Mouse (Mus musculus) Muller cell, postnatal 12 days (primary cell): ENCODE measurements around the gene Alkbh7.

Experiments
- DNase-seq: peaks from one replicate; pipeline ENCODE4 v3.0.0-alpha.2; 2015; ENCODE audit errors: inconsistent ontology term

Gene Alkbh7

DNA sequence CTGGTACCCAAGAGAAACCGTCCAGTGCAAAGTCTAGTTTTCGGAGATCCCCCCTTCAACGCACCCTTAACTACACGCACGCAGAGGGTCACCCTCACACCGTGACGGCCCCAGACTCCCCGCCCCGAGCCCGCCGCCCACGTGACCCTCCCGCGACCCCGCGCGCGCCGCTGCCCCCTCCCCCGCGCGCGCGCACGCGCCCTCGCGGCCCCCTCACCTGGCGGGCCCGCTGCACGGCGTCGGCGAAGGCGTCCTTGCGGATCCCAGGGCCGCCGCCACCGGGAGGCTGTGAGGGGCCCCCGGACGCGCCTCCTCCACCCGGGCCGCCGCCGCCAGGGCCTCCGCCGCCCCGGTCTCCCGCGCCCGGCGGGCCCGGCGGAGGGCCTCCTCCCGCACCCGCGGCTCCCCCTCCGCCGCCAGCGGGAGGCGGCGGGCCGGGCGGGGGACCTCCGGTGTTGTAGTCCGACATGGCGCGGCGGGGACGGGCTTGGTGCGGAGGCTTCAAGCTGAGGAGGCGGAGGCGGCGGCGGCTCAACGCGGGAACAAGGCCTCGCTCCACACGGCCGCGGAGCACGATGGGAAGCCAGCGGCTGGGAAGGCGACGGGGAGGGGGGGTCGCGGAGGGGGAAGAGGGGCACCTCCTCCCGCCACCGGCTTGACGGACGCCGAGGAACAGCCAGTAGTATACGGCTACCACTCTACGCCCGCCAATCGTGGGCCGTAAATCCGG lies 34.0 kb downstream of the Alkbh7 start, which contains the start of gene Khsrp:
TSS of gene Khsrp (minus strand) at position 592 of the 730 bp plus-strand sequence.
- peak; percentile 52 for DNase-seq

DNA sequence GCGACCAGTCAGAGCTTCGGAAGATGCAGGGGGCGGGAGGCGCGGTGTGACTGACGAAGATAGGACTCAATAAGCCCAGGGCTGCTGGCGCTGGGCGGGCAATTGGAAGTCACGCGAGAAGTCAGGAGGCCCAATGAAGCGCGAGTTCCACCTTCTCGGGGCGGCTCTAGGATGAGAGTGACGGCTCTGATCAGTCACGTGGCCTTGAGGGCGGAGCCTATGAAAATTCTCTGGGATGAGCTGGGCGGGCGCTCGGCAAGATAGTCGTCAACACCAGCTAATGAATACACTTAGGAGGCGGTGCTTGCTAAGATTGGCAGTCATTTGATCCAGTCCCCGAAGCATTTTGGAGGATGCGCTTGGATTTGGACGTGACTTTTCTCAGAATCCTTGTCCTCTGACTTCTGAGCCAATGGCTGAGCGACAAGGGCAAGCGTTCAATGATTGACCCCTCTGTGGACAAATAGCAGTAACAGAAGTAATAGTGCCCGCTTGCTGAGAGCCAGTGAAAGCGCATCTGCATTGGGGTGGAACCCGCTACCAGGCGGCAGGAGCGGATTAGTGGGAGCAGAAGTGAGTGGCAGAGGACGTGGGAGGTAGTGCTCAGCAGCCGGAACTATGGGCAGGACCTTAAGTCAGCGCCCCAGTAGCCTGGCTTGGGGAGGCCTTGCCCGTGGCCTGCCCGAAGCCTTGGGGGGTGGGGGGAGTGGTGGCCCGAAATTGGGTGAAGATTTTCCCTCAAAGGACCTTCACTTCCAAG lies 34.7 kb downstream of the Alkbh7 start:
- DNase-seq = peak; percentile 100

DNA sequence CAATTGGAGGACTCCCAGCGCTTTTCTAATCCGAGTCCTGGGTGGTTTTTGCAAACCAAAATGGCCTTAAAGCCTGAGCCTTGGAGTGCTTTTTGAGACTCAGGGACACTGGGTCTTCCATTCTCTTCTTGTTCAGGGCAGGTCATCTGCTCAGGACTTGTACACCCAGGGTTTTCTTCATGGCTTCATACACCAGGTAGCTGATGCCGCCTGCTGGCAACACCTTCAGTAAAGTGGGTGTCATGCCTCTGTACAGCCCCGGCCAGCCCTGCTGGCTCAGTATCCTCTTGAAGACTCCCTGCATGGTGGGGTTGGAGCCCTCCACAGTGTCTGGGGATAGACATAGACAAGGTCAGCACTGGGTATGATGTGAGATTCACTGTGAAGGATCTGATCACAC lies 35.7 kb downstream of the Alkbh7 start:
- DNase-seq = no peak

DNA sequence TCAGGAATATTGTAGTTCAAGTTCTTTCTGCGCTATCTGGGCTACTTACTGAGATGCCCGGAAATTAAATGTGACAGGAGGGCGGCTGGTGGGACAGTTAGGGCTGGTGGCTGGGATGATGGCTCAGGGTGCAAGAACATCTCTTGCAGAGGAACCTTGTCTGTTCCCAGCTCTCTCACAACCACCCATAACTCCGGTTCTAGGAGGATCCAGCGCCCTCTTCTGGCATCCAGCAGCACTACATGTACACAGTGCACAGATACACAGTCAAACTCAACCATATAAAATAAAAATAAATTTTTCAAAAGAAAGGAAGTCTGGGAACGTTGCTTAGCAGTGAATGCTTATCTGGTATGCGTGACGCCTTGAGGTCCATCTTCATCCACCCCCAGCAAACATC lies 41.8 kb downstream of the Alkbh7 start:
- no peak for DNase-seq

DNA sequence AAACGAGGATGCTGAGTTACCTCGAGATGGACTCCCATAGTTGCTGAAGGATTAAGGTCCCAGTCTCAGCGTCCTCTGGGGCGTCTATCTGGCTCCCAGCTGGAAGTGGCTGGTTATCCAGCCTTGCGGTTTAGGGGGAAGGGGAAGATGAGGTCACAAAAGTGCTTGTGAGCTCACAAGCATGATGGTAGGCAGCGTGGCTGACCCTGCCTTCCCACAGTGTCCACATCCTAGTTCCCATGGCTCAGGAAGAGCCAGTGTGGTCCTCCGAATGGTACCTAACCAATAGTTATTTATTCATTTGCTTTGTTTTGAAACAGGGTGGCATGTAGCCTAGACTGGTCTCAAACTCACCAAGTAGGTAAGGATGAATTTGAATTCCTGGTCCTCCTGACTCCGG lies 44.4 kb downstream of the Alkbh7 start, which contains the start of gene Slc25a41:
TSS of gene Slc25a41 (minus strand) at position 101 of the 400 bp plus-strand sequence.
- no peak for DNase-seq

DNA sequence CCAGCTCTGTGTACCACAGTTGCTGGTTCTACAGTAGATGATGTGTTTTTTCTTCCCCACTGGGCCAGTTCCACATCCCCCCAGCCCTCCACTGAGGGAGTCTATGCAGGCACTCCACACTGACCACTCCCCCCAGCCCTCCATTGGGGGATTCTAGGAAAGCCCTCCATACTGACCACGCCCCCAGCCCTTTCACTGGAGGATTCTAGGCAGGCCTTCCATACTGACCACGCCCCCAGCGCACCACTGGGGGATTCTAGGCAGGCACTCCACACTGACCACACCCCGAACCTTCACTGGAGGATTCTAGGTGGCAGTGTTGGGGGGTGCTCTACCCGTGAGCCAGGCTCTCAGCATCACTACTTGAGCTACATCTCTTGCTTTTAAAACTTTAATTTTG lies 50.3 kb downstream of the Alkbh7 start:
- no peak for DNase-seq

DNA sequence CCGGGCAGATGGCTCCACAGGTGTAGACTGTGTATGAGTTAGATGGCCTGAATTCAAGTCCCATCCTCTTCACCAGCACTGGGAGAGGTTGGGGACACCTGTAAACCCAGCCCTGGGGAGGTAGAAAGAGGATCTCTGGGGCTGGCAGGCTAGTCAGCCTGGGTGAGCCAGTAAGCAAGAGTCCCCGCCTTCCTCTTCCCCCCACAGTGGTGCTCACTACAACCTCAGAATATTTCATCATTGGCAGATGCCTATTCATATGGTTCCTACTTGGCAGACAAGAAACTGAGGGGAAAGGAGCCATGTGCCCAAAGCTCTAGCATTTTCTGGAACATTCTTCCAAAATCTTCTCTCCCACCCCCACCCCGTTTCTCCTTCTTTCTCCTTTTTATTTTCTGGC lies 51.7 kb downstream of the Alkbh7 start:
- DNase-seq = no peak
